Mouse (Mus musculus): ENCODE measurements around the gene Olfr1033.
"Not testable (repeated sequence)": the region's sequence is repeated elsewhere in the genome, so short reads cannot be mapped to it uniquely, and the experiment has no call there.

The Olfr1033 gene
- long read RNA-seq, experiment 1, partial matches to known transcripts, result 0 of 13 reads
- long read RNA-seq, experiment 1, other reads (novel, unspliced or antisense), result 13 of 13 reads
- long read RNA-seq, experiment 2, partial matches to known transcripts, result 0 of 43 reads
- long read RNA-seq, experiment 2, other reads (novel, unspliced or antisense), result 43 of 43 reads

GRCm38 (mm10) chr2:86020406-86020805 lies at the start of gene Olfr1033:
Gene Olfr1033 (plus strand): TSS chr2:86020633.
- intact Hi-C loops (cut with DNase I), result not testable (repeated sequence)

GRCm38 (mm10) chr2:85973595-85973994 lies 46.8 kb upstream of the Olfr1033 start, which contains the start of gene Olfr1029:
Gene Olfr1029 (plus strand): TSS chr2:85973895.
- intact Hi-C loops (cut with DNase I), result no loop called here

GRCm38 (mm10) chr2:85978976-85979375 lies 41.5 kb upstream of the Olfr1033 start, which contains the start of gene Olfr1030:
Gene Olfr1030 (plus strand): TSS chr2:85979276.
- intact Hi-C loops (cut with DNase I), result no loop called here

GRCm38 (mm10) chr2:85990004-85990403 lies 30.4 kb upstream of the Olfr1033 start, which contains the start of gene Olfr1031:
Gene Olfr1031 (plus strand): TSS chr2:85990304.
- intact Hi-C loops (cut with DNase I), result no loop called here

- intact Hi-C loops (cut with DNase I), result no loop called here
These were observed 15.2 kb upstream of the Olfr1033 start, which contains the start of gene Olfr1032 for GRCm38 (mm10) chr2:86005240-86005639. Gene Olfr1032 (plus strand): TSS chr2:86005540.

GRCm38 (mm10) chr2:86021518-86021917 lies 1.1 kb downstream of the Olfr1033 start:
- intact Hi-C loops (cut with DNase I), result not testable (repeated sequence)

- intact Hi-C loops (cut with DNase I), result no loop called here
These were observed 25.1 kb downstream of the Olfr1033 start, which contains the start of gene Olfr1034 for GRCm38 (mm10) chr2:86045561-86045960. Gene Olfr1034 (plus strand): TSS chr2:86045861.

GRCm38 (mm10) chr2:86050777-86051176 lies 30.3 kb downstream of the Olfr1033 start:
- intact Hi-C loops (cut with DNase I), result not testable (repeated sequence)

- intact Hi-C loops (cut with DNase I), result not testable (repeated sequence)
These were observed 43.3 kb downstream of the Olfr1033 start for GRCm38 (mm10) chr2:86063766-86064165.

GRCm38 (mm10) chr2:86070189-86070588 lies 49.8 kb downstream of the Olfr1033 start:
- intact Hi-C loops (cut with DNase I), result no loop called here

- intact Hi-C loops (cut with DNase I), result not testable (repeated sequence)
These were observed 53.3 kb downstream of the Olfr1033 start, which contains the start of gene Olfr1036 for GRCm38 (mm10) chr2:86073692-86074091. Gene Olfr1036 (plus strand): TSS chr2:86073992.

GRCm38 (mm10) chr2:86080478-86080877 lies 60.0 kb downstream of the Olfr1033 start:
- intact Hi-C loops (cut with DNase I), result not testable (repeated sequence)

GRCm38 (mm10) chr2:86087285-86087684 lies 66.9 kb downstream of the Olfr1033 start, which contains the start of gene Olfr1037:
Gene Olfr1037 (minus strand): TSS chr2:86087385.
- intact Hi-C loops (cut with DNase I), result no loop called here
